In the genomic region with DNA sequence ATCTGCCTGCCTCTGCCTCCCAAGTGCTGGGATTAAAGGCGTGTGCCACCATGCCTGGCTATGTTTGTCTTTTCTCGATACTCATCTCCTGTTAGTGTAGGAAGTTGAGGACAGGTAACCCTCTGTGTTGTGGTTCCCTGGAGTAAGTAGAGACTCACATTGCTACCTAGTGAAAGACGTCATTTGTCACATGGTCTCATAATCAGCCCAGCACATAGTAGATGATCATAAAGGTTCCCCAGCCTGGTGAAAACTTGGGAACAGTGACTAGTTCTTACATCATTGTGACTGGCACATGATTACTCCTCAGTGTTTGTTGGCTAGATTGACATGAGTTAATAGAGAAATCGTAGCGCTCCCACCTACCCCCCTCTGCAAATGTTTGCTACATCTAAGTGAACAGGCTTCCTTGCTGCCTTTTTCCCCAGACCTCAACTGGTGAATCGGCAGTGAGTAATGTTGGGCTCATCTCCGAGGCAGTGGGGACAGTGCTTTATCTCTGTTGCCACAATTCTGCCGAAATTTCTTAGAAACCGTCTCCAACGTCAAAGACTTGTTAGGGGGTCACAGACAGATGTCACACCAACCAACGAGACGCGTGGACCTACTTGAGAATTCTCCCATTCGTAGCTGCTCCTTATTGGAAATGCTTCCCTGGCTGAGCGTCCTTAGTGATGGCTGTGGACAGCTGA, we compare ENCODE assay signal across 18 mouse cellular contexts. TPM values are rescaled to one million over a fixed set of nuclear protein-coding genes. Genes with fewer than 3 reads are reported as not detected.
DNase-seq lines count a peak whose midpoint lies in the region; ATAC-seq and TF ChIP-seq lines count a peak whose summit lies in the region.
"Had no signal": no experiment of that assay in that cellular context is flagged by ENCODE, and none has a peak within 500 bp of the region (broad histone marks: within the 10 kb centered on the region; RNA-seq: fewer than 3 reads in every experiment).

No protein-coding gene starts in this region.

- no peaks in the 10 kb centered on the region for H3K27me3 ChIP-seq in intestine, postnatal 0 days (replicated peaks; ENCODE audit: control insufficient read depth, insufficient read depth, low read length)
- no peaks in the 10 kb centered on the region for H3K27me3 ChIP-seq in intestine, embryonic 16.5 days (replicated peaks; ENCODE audit: control insufficient read depth, insufficient read depth, low read length)
- H3K27me3 ChIP-seq: forebrain, embryonic 13.5 days; hindbrain, embryonic 12.5 days had no signal

- H3K4me2 ChIP-seq in intestine, postnatal 0 days (replicated peaks; ENCODE audit: low read depth): no peak overlapping the region
- no peak overlapping the region for H3K4me2 ChIP-seq in intestine, embryonic 16.5 days (ENCODE audit: low read depth, low read length)
- H3K4me2 ChIP-seq: forebrain, embryonic 13.5 days; hindbrain, embryonic 12.5 days; lung, embryonic 14.5 days had no signal

- H3K4me1 ChIP-seq in intestine, postnatal 0 days (replicated peaks; ENCODE audit: control insufficient read depth, insufficient read depth, low read length): no peaks in the 10 kb centered on the region
- 0 out of 2 replicates have a peak, but pooled peaks cover 3% of the 10 kb centered on the region for H3K4me1 ChIP-seq in intestine, embryonic 16.5 days (ENCODE audit: control insufficient read depth, insufficient read depth, low read length)
- H3K4me1 ChIP-seq: forebrain, embryonic 13.5 days had no signal

- no peak for TF ChIP-seq CTCF in intestine, postnatal 0 days (IDR thresholded peaks at IDR 0.05; ENCODE audit: low read depth)

- no peak overlapping the region for H3K4me3 ChIP-seq in intestine, postnatal 0 days (ENCODE audit: low read depth, low read length)
- no peak overlapping the region for H3K4me3 ChIP-seq in intestine, embryonic 16.5 days (ENCODE audit: low read length)
- H3K4me3 ChIP-seq: forebrain, embryonic 13.5 days; hindbrain, embryonic 12.5 days; layer of hippocampus, adult 2 months had no signal

- 90% methylated on average over 15 of the region's 15 CpGs for WGBS in intestine, postnatal 0 days
- 89% methylated on average over 15 of the region's 15 CpGs for WGBS in intestine, embryonic 16.5 days

- no peak overlapping the region for H3K27ac ChIP-seq in intestine, postnatal 0 days (ENCODE audit: low read depth, low read length)
- H3K27ac ChIP-seq in intestine, embryonic 16.5 days (ENCODE audit: low read length): no peak overlapping the region
- H3K27ac ChIP-seq: forebrain, embryonic 13.5 days; hindbrain, embryonic 12.5 days; kidney, postnatal 0 days; layer of hippocampus, adult 2 months; macrophage had no signal

- H3K9me3 ChIP-seq in intestine, postnatal 0 days (ENCODE audit: control insufficient read depth): no peaks in the 10 kb centered on the region
- no peaks in the 10 kb centered on the region for H3K9me3 ChIP-seq in intestine, embryonic 16.5 days (ENCODE audit: control insufficient read depth, low read length)
- H3K9me3 ChIP-seq: forebrain, embryonic 13.5 days; hindbrain, embryonic 12.5 days had no signal

- no peaks in the 10 kb centered on the region for H3K36me3 ChIP-seq in intestine, postnatal 0 days (ENCODE audit: control insufficient read depth, insufficient read depth)
- no peaks in the 10 kb centered on the region for H3K36me3 ChIP-seq in intestine, embryonic 16.5 days (ENCODE audit: control insufficient read depth, insufficient read depth, low read length)
- H3K36me3 ChIP-seq: hindbrain, embryonic 12.5 days had no signal

- no peak overlapping the region for H3K9ac ChIP-seq in intestine, postnatal 0 days (ENCODE audit: low read depth, low read length)
- no peak overlapping the region for H3K9ac ChIP-seq in intestine, embryonic 16.5 days (ENCODE audit: low read depth, low read length)
- H3K9ac ChIP-seq: forebrain, embryonic 13.5 days; hindbrain, embryonic 12.5 days; lung, embryonic 14.5 days had no signal

- ATAC-seq in intestine, postnatal 0 days: 0 out of 2 replicates have a peak, but pooled peaks have one; percentile 4
- ATAC-seq in intestine, embryonic 16.5 days: no peak
- ATAC-seq in megakaryocyte-erythroid progenitor cell, adult 5-6 weeks (replicated peaks; ENCODE audit: low FRiP score, low TSS enrichment, poor library complexity, severe bottlenecking): peak; percentile 59
- ATAC-seq in activated CD4-positive, CD25-positive, alpha-beta regulatory T cell, adult 4 months: no peak
- ATAC-seq: forebrain, embryonic 13.5 days; midbrain, embryonic 16.5 days had no signal

- peak; percentile 26 for DNase-seq in CD4-positive helper T cell, adult 2 months (ENCODE audit: low read depth, low spot score)
- DNase-seq in c-Kit-positive CD71-positive TER-119-negative erythroid progenitor cells, embryonic 14.5 days (ENCODE audit: low read depth): peak; percentile 58
- DNase-seq in lung, postnatal 36 days: no peak
- DNase-seq: cerebellum, adult 11 months; cerebellum, postnatal 14 days; gastrocnemius, postnatal 14 days; left cerebral cortex, postnatal 4 days; lung, embryonic 14.5 days had no signal

RNA-seq across cellular contexts. Expression of gene Etv6, which starts 46.9 kb away (rescaled TPM):
- 7.8 and 9.4 TPM in 2 replicates for polyA plus RNA-seq in intestine, postnatal 0 days (2015; fragmentation: Nextera tagmentation; extraction: Ambion mirVana)
- polyA plus RNA-seq in intestine, embryonic 16.5 days (2015; fragmentation: Nextera tagmentation; extraction: Ambion mirVana): 10.4 and 10.5 TPM in 2 replicates
- total RNA-seq in megakaryocyte-erythroid progenitor cell, adult 5-6 weeks (2014; fragmentation: Nextera tagmentation): 30.8 and 38.8 TPM in 2 replicates
- 24.7 and 34.1 TPM in 2 replicates for total RNA-seq in megakaryocyte-erythroid progenitor cell, adult 5-6 weeks (2017)
- 1 to 10 TPM; 9.0 to 10.0 TPM for polyA plus RNA-seq in activated CD4-positive, CD25-positive, alpha-beta regulatory T cell, adult 4 months (2017; shearing (Covaris generic))

Comparison
In these comparisons a context has a peak if more than half of its experiments do, and no peak if none do; other contexts are left out.
1. ATAC-seq: peak in intestine, postnatal 0 days (single experiment) and megakaryocyte-erythroid progenitor cell, adult 5-6 weeks (single experiment); none in intestine, embryonic 16.5 days (single experiment) and activated CD4-positive, CD25-positive, alpha-beta regulatory T cell, adult 4 months (single experiment).